Mouse (Mus musculus) kidney, adult 2 months (tissue): ENCODE results near the gene Baz2a.

Source experiments
- CTCF ChIP-seq: fragments of 200-500 bp; conservative IDR thresholded peaks from 2 replicates; pipeline ENCODE4 v1.5.1; 2011; ENCODE audit warnings: low read depth, mild to moderate bottlenecking, control low read depth, low read length, moderate library complexity, mixed read lengths; ENCODE audit not compliant: insufficient read depth, insufficient read length
- POLR2A ChIP-seq: fragments of 200-500 bp; IDR thresholded peaks from one replicate; pipeline ENCODE4 v1.6.1; 2011; ENCODE audit warnings: low read depth, low read length, control low read depth

DNA sequence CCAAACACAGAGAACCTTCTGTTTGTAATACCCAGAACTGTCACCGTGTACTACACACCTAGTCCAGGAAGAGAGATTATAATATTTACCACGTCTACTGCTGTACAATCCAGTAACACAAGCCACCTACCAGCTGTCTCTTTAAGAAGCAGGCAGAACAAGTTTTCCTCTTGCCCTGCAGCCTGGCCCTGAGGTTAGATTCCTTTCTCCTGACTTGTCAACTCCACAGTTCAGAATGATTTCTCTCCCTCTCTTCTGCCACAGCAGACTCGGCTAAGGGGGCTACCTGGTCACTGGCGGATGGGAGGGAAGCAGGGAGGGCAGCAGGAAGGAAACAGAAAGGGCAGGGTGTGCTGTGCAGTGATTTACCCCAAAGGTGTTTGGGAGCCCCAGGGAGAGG lies 52.3 kb downstream of the Baz2a start:
- TF ChIP-seq CTCF (no peak), POLR2A (no peak)
